Mouse (Mus musculus) embryonic facial prominence, embryonic 10.5 days (tissue): ENCODE results near the gene Llgl2. TPM values are rescaled to one million over a fixed set of nuclear protein-coding genes. Genes with fewer than 3 reads are reported as not detected.

Experiments
- DNase-seq: peaks from one replicate; pipeline ENCODE4 v3.0.0-alpha.2; 2017; ENCODE audit warnings: low spot score
- H3K27ac ChIP-seq: fragments of 300-500 bp; sonication (generic); replicated peaks from 2 replicates; pipeline ENCODE4 v1.5.1; 2016; ENCODE audit warnings: mild to moderate bottlenecking
- H3K27me3 ChIP-seq: fragments of 300-500 bp; sonication (generic); replicated peaks from 2 replicates; pipeline ENCODE4 v1.6.1; 2016; ENCODE audit warnings: low read depth, mild to moderate bottlenecking; ENCODE audit not compliant: poor library complexity, severe bottlenecking
- H3K36me3 ChIP-seq: fragments of 300-500 bp; sonication (generic); replicated peaks from 2 replicates; pipeline ENCODE4 v1.6.1; 2016; ENCODE audit warnings: mild to moderate bottlenecking, moderate library complexity
- H3K4me1 ChIP-seq: fragments of 300-500 bp; sonication (generic); 2 replicates; pipeline ENCODE4 v1.6.1; 2016
- H3K4me3 ChIP-seq: fragments of 300-500 bp; sonication (generic); 2 replicates; pipeline ENCODE4 v1.5.1; 2016; ENCODE audit warnings: mild to moderate bottlenecking, moderate library complexity
- H3K9me3 ChIP-seq: fragments of 300-500 bp; sonication (generic); 2 replicates; pipeline ENCODE4 v1.6.1; 2016; ENCODE audit warnings: mild to moderate bottlenecking
- WGBS: fragments of 180-500 bp; shearing (Covaris S2); methylation state at CpG from one replicate; pipeline ENCODE4 v1.1.7; 2016; 5-methylcytosine and 5-hydroxymethylcytosine counted together
- microRNA-seq: library from miRNA; unstranded; fragments of <30 nt; microRNA quantifications from one replicate; pipeline ENCODE4, GENCODE M21; 2017
- polyA plus RNA-seq: library from polyadenylated mRNA; unstranded; fragments of >200 nt; fragmentation: Nextera tagmentation; extraction: Ambion mirVana; gene quantifications from 2 replicates; pipeline ENCODE4 v1.2.1, GENCODE M21; 2016

The Llgl2 gene
- polyA plus RNA-seq, 1 experiment from 2014 or later: 15.3 TPM

- no peak for DNase-seq
- 77% methylated on average over 8 of the region's 8 CpGs for WGBS
- peak overlapping the region; percentile 25; the same call in 1 of the 2 replicates for H3K4me3 ChIP-seq
- peaks cover 64% of the 10 kb centered on the region for H3K4me1 ChIP-seq
- peaks cover 29% of the 10 kb centered on the region; the same call in 1 of the 2 replicates for H3K36me3 ChIP-seq
- H3K27ac ChIP-seq: peak overlapping the region; percentile 70
- H3K27me3 ChIP-seq: no peaks in the 10 kb centered on the region
- no peaks in the 10 kb centered on the region for H3K9me3 ChIP-seq
Measured at GRCm38 (mm10) chr11:115904231-115904955, 80.5 kb downstream of the Llgl2 start.

Small RNA genes within 50 kb of the gene (microRNA-seq; reads per million reads assigned to microRNA genes)
- gene Mir5621: 1.5 reads per million

Other genes with a start within 250 kb of the Llgl2 start
- gene Mrps7, start 220.1 kb upstream of the Llgl2 start, polyA plus RNA-seq: 100 and 101 TPM in 2 replicates
- gene Gga3, start 220.0 kb upstream of the Llgl2 start, polyA plus RNA-seq: 29.6 and 33.3 TPM in 2 replicates
- 19.4 and 19.8 TPM in 2 replicates for gene Mif4gd, start 211.1 kb upstream of the Llgl2 start, polyA plus RNA-seq
- 23.5 and 24.6 TPM in 2 replicates for gene Slc25a19, start 195.8 kb upstream of the Llgl2 start, polyA plus RNA-seq
- gene Grb2, start 115.5 kb upstream of the Llgl2 start, polyA plus RNA-seq: 73.5 and 76.0 TPM in 2 replicates
- gene Tmem94, start 58.6 kb upstream of the Llgl2 start, polyA plus RNA-seq: 34.6 and 38.9 TPM in 2 replicates
- gene Caskin2, start 10.4 kb upstream of the Llgl2 start, polyA plus RNA-seq: 20.3 and 20.4 TPM in 2 replicates
- gene Tsen54, start 9.3 kb upstream of the Llgl2 start, polyA plus RNA-seq: 40.3 and 40.6 TPM in 2 replicates
- gene Myo15b, start 34.4 kb downstream of the Llgl2 start, polyA plus RNA-seq: 0.07 and 0.16 TPM in 2 replicates
- gene Smim5, start 75.9 kb downstream of the Llgl2 start, polyA plus RNA-seq: 1.5 and 1.8 TPM in 2 replicates
- 1.1 and 1.6 TPM in 2 replicates for gene Smim6, start 88.0 kb downstream of the Llgl2 start, polyA plus RNA-seq
- gene Sap30bp, start 109.2 kb downstream of the Llgl2 start, polyA plus RNA-seq: 48.4 and 50.8 TPM in 2 replicates
- gene Recql5, start 109.4 kb downstream of the Llgl2 start, polyA plus RNA-seq: 27.9 and 30.7 TPM in 2 replicates
- gene Itgb4, start 150.7 kb downstream of the Llgl2 start, polyA plus RNA-seq: 1.1 and 1.5 TPM in 2 replicates
- 212 and 216 TPM in 2 replicates for gene Galk1, start 188.7 kb downstream of the Llgl2 start, polyA plus RNA-seq
- gene H3f3b, start 203.9 kb downstream of the Llgl2 start, polyA plus RNA-seq: 1,824 and 1,981 TPM in 2 replicates
- 49.4 and 50.9 TPM in 2 replicates for gene Unk, start 206.3 kb downstream of the Llgl2 start, polyA plus RNA-seq